Comparison of ENCODE assay signal across 8 mouse cellular contexts in genomic region chr16:31459968-31460461, GRCm38 (mm10). TPM values are rescaled to one million over a fixed set of nuclear protein-coding genes. Genes with fewer than 3 reads are reported as not detected.
DNase-seq lines count a peak whose midpoint lies in the region; ATAC-seq and TF ChIP-seq lines count a peak whose summit lies in the region.

No protein-coding gene starts in this region.

- H3K27ac ChIP-seq in midbrain, embryonic 16.5 days (ENCODE audit: low read length), result no peak overlapping the region
- H3K27ac ChIP-seq in midbrain, embryonic 11.5 days (ENCODE audit: low read depth, low read length), result no peak overlapping the region
- peak overlapping the region; percentile 49; the same call in 1 of the 2 replicates for H3K27ac ChIP-seq in embryonic facial prominence, embryonic 15.5 days (replicated peaks)
- H3K27ac ChIP-seq in limb, embryonic 12.5 days, result no peak overlapping the region
- H3K27ac ChIP-seq in stomach, postnatal 0 days (replicated peaks), result no peak overlapping the region
- no peak overlapping the region for H3K27ac ChIP-seq in midbrain, embryonic 10.5 days (replicated peaks)

- peak; percentile 69 for TF ChIP-seq EP300 in stomach, postnatal 0 days (optimal IDR thresholded peaks at IDR 0.05)

- H3K9me3 ChIP-seq in midbrain, embryonic 16.5 days (replicated peaks; ENCODE audit: control insufficient read depth, low read length, poor library complexity, severe bottlenecking), result no peaks in the 10 kb centered on the region
- H3K9me3 ChIP-seq in midbrain, embryonic 11.5 days (ENCODE audit: control insufficient read depth, low read length), result no peaks in the 10 kb centered on the region
- H3K9me3 ChIP-seq in embryonic facial prominence, embryonic 15.5 days (replicated peaks), result no peaks in the 10 kb centered on the region
- H3K9me3 ChIP-seq in limb, embryonic 12.5 days, result no peaks in the 10 kb centered on the region
- no peaks in the 10 kb centered on the region for H3K9me3 ChIP-seq in stomach, postnatal 0 days (ENCODE audit: control insufficient read depth, low read length)
- no peaks in the 10 kb centered on the region for H3K9me3 ChIP-seq in midbrain, embryonic 10.5 days (replicated peaks)

- H3K27me3 ChIP-seq in midbrain, embryonic 16.5 days (ENCODE audit: control insufficient read depth, insufficient read depth, low read depth, low read length), result no peaks in the 10 kb centered on the region
- no peaks in the 10 kb centered on the region for H3K27me3 ChIP-seq in midbrain, embryonic 11.5 days (ENCODE audit: control insufficient read depth, insufficient read depth, low read length)
- no peaks in the 10 kb centered on the region for H3K27me3 ChIP-seq in embryonic facial prominence, embryonic 15.5 days
- H3K27me3 ChIP-seq in limb, embryonic 12.5 days, result no peaks in the 10 kb centered on the region
- H3K27me3 ChIP-seq in stomach, postnatal 0 days (ENCODE audit: control insufficient read depth, insufficient read depth, low read length), result no peaks in the 10 kb centered on the region
- peaks cover 46% of the 10 kb centered on the region for H3K27me3 ChIP-seq in midbrain, embryonic 10.5 days (ENCODE audit: low read depth, poor library complexity, severe bottlenecking)

- H3K4me2 ChIP-seq in midbrain, embryonic 16.5 days (ENCODE audit: low read length), result no peak overlapping the region
- H3K4me2 ChIP-seq in midbrain, embryonic 11.5 days, result no peak overlapping the region
- no peak overlapping the region for H3K4me2 ChIP-seq in embryonic facial prominence, embryonic 15.5 days (replicated peaks)
- no peak overlapping the region for H3K4me2 ChIP-seq in limb, embryonic 12.5 days
- H3K4me2 ChIP-seq in stomach, postnatal 0 days (replicated peaks; ENCODE audit: low read depth), result no peak overlapping the region

- 0 out of 2 replicates have a peak, but pooled peaks have one; percentile 8 for ATAC-seq in midbrain, embryonic 16.5 days
- ATAC-seq in midbrain, embryonic 11.5 days (ENCODE audit: low FRiP score), result no peak
- ATAC-seq in embryonic facial prominence, embryonic 15.5 days (ENCODE audit: insufficient number of reproducible peaks, low FRiP score, low TSS enrichment, low read depth), result peak; percentile 61; the same call in 1 of the 2 replicates
- no peak for ATAC-seq in limb, embryonic 12.5 days (ENCODE audit: insufficient number of reproducible peaks, insufficient read depth, low FRiP score, low TSS enrichment, low read depth)
- peak; percentile 88 for ATAC-seq in stomach, postnatal 0 days (ENCODE audit: low FRiP score, low TSS enrichment)

- H3K36me3 ChIP-seq in midbrain, embryonic 16.5 days (ENCODE audit: control insufficient read depth, insufficient read depth, low read length), result peaks cover 9% of the 10 kb centered on the region
- no peaks in the 10 kb centered on the region for H3K36me3 ChIP-seq in midbrain, embryonic 11.5 days (ENCODE audit: control insufficient read depth, insufficient read depth, low read length)
- H3K36me3 ChIP-seq in embryonic facial prominence, embryonic 15.5 days, result 0 out of 2 replicates have a peak, but pooled peaks cover 7% of the 10 kb centered on the region
- no peaks in the 10 kb centered on the region for H3K36me3 ChIP-seq in limb, embryonic 12.5 days
- H3K36me3 ChIP-seq in stomach, postnatal 0 days (ENCODE audit: control insufficient read depth, insufficient read depth, low read length), result no peaks in the 10 kb centered on the region
- peaks cover 4% of the 10 kb centered on the region; the same call in 1 of the 2 replicates for H3K36me3 ChIP-seq in midbrain, embryonic 10.5 days

- H3K9ac ChIP-seq in midbrain, embryonic 16.5 days (ENCODE audit: low read depth, low read length), result no peak overlapping the region
- no peak overlapping the region for H3K9ac ChIP-seq in midbrain, embryonic 11.5 days (ENCODE audit: low read length)
- no peak overlapping the region for H3K9ac ChIP-seq in embryonic facial prominence, embryonic 15.5 days
- H3K9ac ChIP-seq in limb, embryonic 12.5 days (replicated peaks), result 0 out of 2 replicates have a peak overlapping the region, but pooled peaks have one; percentile 2
- H3K9ac ChIP-seq in stomach, postnatal 0 days (ENCODE audit: low read length), result no peak overlapping the region

- TF ChIP-seq CTCF in stomach, postnatal 0 days (IDR thresholded peaks at IDR 0.05; ENCODE audit: low read depth), result no peak

- no peak overlapping the region for H3K4me3 ChIP-seq in midbrain, embryonic 16.5 days (ENCODE audit: low read depth, low read length)
- no peak overlapping the region for H3K4me3 ChIP-seq in midbrain, embryonic 11.5 days (ENCODE audit: low read depth, low read length)
- no peak overlapping the region for H3K4me3 ChIP-seq in embryonic facial prominence, embryonic 15.5 days (replicated peaks)
- no peak overlapping the region for H3K4me3 ChIP-seq in limb, embryonic 12.5 days (replicated peaks)
- H3K4me3 ChIP-seq in stomach, postnatal 0 days (ENCODE audit: low read depth, low read length), result no peak overlapping the region
- no peak overlapping the region for H3K4me3 ChIP-seq in midbrain, embryonic 10.5 days

- no peak for DNase-seq in midbrain, embryonic 11.5 days (ENCODE audit: low spot score, missing footprints)
- peak; percentile 83 for DNase-seq in stomach, postnatal 0 days (ENCODE audit: low spot score)
- no peak for DNase-seq in layer of hippocampus, adult 8-10 months (ENCODE audit: low spot score in 2 of 2)
- DNase-seq in gastrocnemius, postnatal 10 days, result no peak
- DNase-seq in midbrain, embryonic 10.5 days (ENCODE audit: low spot score), result no peak

- H3K4me1 ChIP-seq in midbrain, embryonic 16.5 days (ENCODE audit: control insufficient read depth, insufficient read depth, low read length), result peaks cover 10% of the 10 kb centered on the region; the same call in 1 of the 2 replicates
- peaks cover 2% of the 10 kb centered on the region; the same call in 1 of the 2 replicates for H3K4me1 ChIP-seq in midbrain, embryonic 11.5 days (ENCODE audit: control insufficient read depth, insufficient read depth, low read length)
- peaks cover 21% of the 10 kb centered on the region for H3K4me1 ChIP-seq in embryonic facial prominence, embryonic 15.5 days
- peaks cover 18% of the 10 kb centered on the region for H3K4me1 ChIP-seq in limb, embryonic 12.5 days (replicated peaks)
- H3K4me1 ChIP-seq in stomach, postnatal 0 days (replicated peaks; ENCODE audit: control insufficient read depth, insufficient read depth), result 0 out of 2 replicates have a peak, but pooled peaks cover 3% of the 10 kb centered on the region
- H3K4me1 ChIP-seq in midbrain, embryonic 10.5 days, result peaks cover 24% of the 10 kb centered on the region

- 37% methylated on average over 10 of the region's 10 CpGs for WGBS in midbrain, embryonic 16.5 days
- 38% methylated on average over 10 of the region's 10 CpGs for WGBS in midbrain, embryonic 11.5 days
- 17% methylated on average over 10 of the region's 10 CpGs for WGBS in embryonic facial prominence, embryonic 15.5 days
- 30% methylated on average over 10 of the region's 10 CpGs for WGBS in limb, embryonic 12.5 days
- WGBS in stomach, postnatal 0 days, result 27% methylated on average over 10 of the region's 10 CpGs
- WGBS in midbrain, embryonic 10.5 days, result 36% methylated on average over 10 of the region's 10 CpGs

RNA-seq across cellular contexts. Expression of gene Bdh1, which starts 37.9 kb away (rescaled TPM):
- 113 and 124 TPM in 2 replicates for polyA plus RNA-seq in midbrain, embryonic 16.5 days (2015; fragmentation: Nextera tagmentation; extraction: Ambion mirVana)
- polyA plus RNA-seq in midbrain, embryonic 11.5 days (2014; fragmentation: Nextera tagmentation; extraction: Ambion mirVana), result 19.0 and 21.3 TPM in 2 replicates
- 41.7 and 42.5 TPM in 2 replicates for polyA plus RNA-seq in embryonic facial prominence, embryonic 15.5 days (2015; fragmentation: Nextera tagmentation; extraction: Ambion mirVana)
- 18.7 and 18.8 TPM in 2 replicates for polyA plus RNA-seq in limb, embryonic 12.5 days (2016; fragmentation: Nextera tagmentation; extraction: Ambion mirVana)
- polyA plus RNA-seq in stomach, postnatal 0 days (2015; fragmentation: Nextera tagmentation; extraction: Ambion mirVana), result 115 and 125 TPM in 2 replicates
- 100 to 1,000 TPM in 2 of 4 experiments, 10 to 100 TPM in 2; 71.2 to 114 (median 102) TPM for total RNA-seq in layer of hippocampus, adult 8-10 months (2022)
- 1 to 10 TPM; 1.5 to 3.0 TPM for total RNA-seq in gastrocnemius, postnatal 10 days (2021)
- polyA plus RNA-seq in midbrain, embryonic 10.5 days (2016; fragmentation: Nextera tagmentation; extraction: Ambion mirVana), result 11.2 and 15.2 TPM in 2 replicates

Comparison
In these comparisons a context has a peak if more than half of its experiments do, and no peak if none do; other contexts are left out.
1. ATAC-seq: peak in midbrain, embryonic 16.5 days (single experiment), embryonic facial prominence, embryonic 15.5 days (single experiment) and stomach, postnatal 0 days (single experiment); none in midbrain, embryonic 11.5 days (single experiment) and limb, embryonic 12.5 days (single experiment).